Mouse (Mus musculus): Measurements from ENCODE around the gene Klhl23. TPM values are rescaled to one million over a fixed set of nuclear protein-coding genes. Genes with fewer than 3 reads are reported as not detected.
"Not testable (repeated sequence)": the region's sequence is repeated elsewhere in the genome, so short reads cannot be mapped to it uniquely, and the experiment has no call there.

Gene Klhl23
- 10 to 100 TPM; 54.2 to 54.4 TPM for total RNA-seq (2021)
- long read RNA-seq, experiment 1, full-length matches to known transcripts = 6 of 81 reads
- long read RNA-seq, experiment 1, partial matches to known transcripts = 17 of 81 reads
- long read RNA-seq, experiment 1, other reads (novel, unspliced or antisense) = 58 of 81 reads
- long read RNA-seq, experiment 2, full-length matches to known transcripts = 10 of 73 reads
- long read RNA-seq, experiment 2, partial matches to known transcripts = 10 of 73 reads
- long read RNA-seq, experiment 2, other reads (novel, unspliced or antisense) = 53 of 73 reads

- no peak for DNase-seq (ENCODE audit: low spot score in 2 of 2)
These were observed at the start of gene Klhl23 for GRCm38 (mm10) chr2:69821711-69822110. Gene Klhl23, plus strand, starts transcription at chr2:69821944.

- peak in 1 of 2 experiments; percentile 34 for DNase-seq (ENCODE audit: low spot score in 2 of 2)
These were observed 48.4 kb upstream of the Klhl23 start for GRCm38 (mm10) chr2:69773331-69773730.

GRCm38 (mm10) chr2:69777985-69778835, 43.5 kb upstream of the Klhl23 start:
- DNase-seq (ENCODE audit: low spot score in 2 of 2) = peak; percentile 6 to 29

GRCm38 (mm10) chr2:69778836-69779177, 42.9 kb upstream of the Klhl23 start:
- DNase-seq (ENCODE audit: low spot score in 2 of 2) = no peak

GRCm38 (mm10) chr2:69788974-69789373, 32.8 kb upstream of the Klhl23 start:
- no peak for DNase-seq (ENCODE audit: low spot score in 2 of 2)

GRCm38 (mm10) chr2:69789429-69790069, 32.2 kb upstream of the Klhl23 start, which contains the start of the genes Ccdc173 and Phospho2:
Gene Ccdc173, minus strand, starts transcription at chr2:69789575.
Gene Phospho2, plus strand, starts transcription at chr2:69789623.
- peak; percentile 99 for DNase-seq (ENCODE audit: low spot score in 2 of 2)

- peak; percentile 89 to 91 for DNase-seq (ENCODE audit: low spot score in 2 of 2)
These were observed 31.5 kb upstream of the Klhl23 start for GRCm38 (mm10) chr2:69790285-69790684.

- no peak for DNase-seq (ENCODE audit: low spot score in 2 of 2)
These were observed 31.0 kb upstream of the Klhl23 start for GRCm38 (mm10) chr2:69790722-69791121.

GRCm38 (mm10) chr2:69802911-69803312, 18.8 kb upstream of the Klhl23 start:
- peak; percentile 44 to 50 for DNase-seq (ENCODE audit: low spot score in 2 of 2)

- DNase-seq (ENCODE audit: low spot score in 2 of 2) = no peak
These were observed 18.0 kb upstream of the Klhl23 start for GRCm38 (mm10) chr2:69803756-69804155.

GRCm38 (mm10) chr2:69804663-69805062, 17.1 kb upstream of the Klhl23 start:
- not testable (repeated sequence) for DNase-seq (ENCODE audit: low spot score in 2 of 2)

- DNase-seq (ENCODE audit: low spot score in 2 of 2) = no peak
These were observed 11.6 kb upstream of the Klhl23 start for GRCm38 (mm10) chr2:69810169-69810568.

- not testable (repeated sequence) for DNase-seq (ENCODE audit: low spot score in 2 of 2)
These were observed 10.4 kb upstream of the Klhl23 start for GRCm38 (mm10) chr2:69811349-69811748.

GRCm38 (mm10) chr2:69816575-69816974, 5.2 kb upstream of the Klhl23 start:
- DNase-seq (ENCODE audit: low spot score in 2 of 2) = no peak

- DNase-seq (ENCODE audit: low spot score in 2 of 2) = no peak
These were observed 3.2 kb upstream of the Klhl23 start for GRCm38 (mm10) chr2:69818350-69819085.

- no peak for DNase-seq (ENCODE audit: low spot score in 2 of 2)
These were observed 1.5 kb upstream of the Klhl23 start for GRCm38 (mm10) chr2:69820201-69820600.

GRCm38 (mm10) chr2:69822361-69823128, 801 bp downstream of the Klhl23 start:
- peak; percentile 39 to 51 for DNase-seq (ENCODE audit: low spot score in 2 of 2)

- DNase-seq (ENCODE audit: low spot score in 2 of 2) = peak; percentile 4 to 52
These were observed 1.5 kb downstream of the Klhl23 start for GRCm38 (mm10) chr2:69823129-69823677.

- DNase-seq (ENCODE audit: low spot score in 2 of 2) = no peak
These were observed 4.2 kb downstream of the Klhl23 start for GRCm38 (mm10) chr2:69825898-69826297.

GRCm38 (mm10) chr2:69826380-69826779, 4.6 kb downstream of the Klhl23 start:
- no peak for DNase-seq (ENCODE audit: low spot score in 2 of 2)
